Mouse (Mus musculus) mature B cell (primary cell): ENCODE data around the gene Mgst1.

Source experiments
- in situ Hi-C: fragments of 300-500 bp; cut with MboI; formaldehyde crosslinking; loops from 2 replicates; pipeline ENCODE4 v1.14.3; 2019

Gene Mgst1

GRCm38 (mm10) chr6:138139930-138140329, at the start of gene Mgst1:
Gene Mgst1, plus strand, starts transcription at chr6:138140316.
- in situ Hi-C loops, result no loop called here

DNA sequence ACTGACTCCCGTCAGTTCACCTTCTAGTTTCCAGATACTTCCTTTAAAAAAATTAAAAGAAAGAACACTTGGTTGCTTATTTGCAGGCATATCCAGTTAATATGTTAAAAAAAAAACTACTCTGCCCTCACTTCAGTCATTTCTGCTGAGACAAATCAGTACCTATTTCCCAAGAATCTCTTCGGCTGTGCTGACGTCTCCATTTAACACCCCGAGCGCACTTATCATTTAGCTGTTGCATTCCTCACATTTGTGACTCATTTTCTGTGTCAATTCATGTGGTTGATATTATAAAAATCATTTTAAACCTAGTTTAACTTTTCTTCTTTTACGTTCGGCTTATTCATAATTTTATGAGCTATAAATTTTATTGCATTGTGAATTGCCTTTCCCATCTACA, 47.7 kb upstream of the Mgst1 start:
- in situ Hi-C loops, result no loop called here

DNA sequence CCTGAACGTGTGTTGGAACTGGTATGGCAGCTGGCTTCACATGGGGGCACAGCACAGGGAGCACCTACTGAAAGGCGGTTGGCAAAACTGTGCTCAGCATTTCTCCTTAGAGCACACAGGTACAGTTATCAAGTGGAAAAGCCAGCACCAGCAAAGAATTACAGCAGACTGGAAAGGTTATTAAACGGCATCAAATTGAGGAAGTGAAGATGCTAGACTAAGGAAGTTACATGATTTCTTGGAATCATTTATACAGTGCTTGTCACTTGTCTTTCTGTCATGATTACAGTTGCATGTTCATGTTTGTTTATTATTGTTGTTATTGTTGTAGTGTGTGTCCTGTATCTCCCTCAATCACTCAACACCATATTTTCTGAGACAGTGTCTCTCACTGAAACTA, 45.1 kb upstream of the Mgst1 start:
- in situ Hi-C loops, result no loop called here

DNA sequence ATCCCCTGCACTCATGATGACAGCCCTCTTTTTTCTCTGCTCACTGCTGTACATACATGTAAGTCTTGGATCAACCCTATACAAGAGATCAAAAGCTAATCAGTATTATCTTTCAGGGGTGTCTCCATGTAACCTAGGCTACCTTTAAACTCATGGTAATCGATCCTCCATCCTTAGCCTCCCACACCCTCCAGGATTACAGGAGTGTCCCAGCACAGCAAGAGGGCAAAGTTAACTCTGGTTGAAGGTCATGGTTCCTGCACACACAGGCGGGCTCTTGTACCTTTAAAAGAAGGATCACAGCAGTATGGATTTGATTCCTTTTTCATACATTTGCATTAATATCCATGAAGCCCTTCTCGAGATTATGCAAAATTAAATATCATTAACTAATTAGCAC, 40.5 kb upstream of the Mgst1 start:
- in situ Hi-C loops, result no loop called here

DNA sequence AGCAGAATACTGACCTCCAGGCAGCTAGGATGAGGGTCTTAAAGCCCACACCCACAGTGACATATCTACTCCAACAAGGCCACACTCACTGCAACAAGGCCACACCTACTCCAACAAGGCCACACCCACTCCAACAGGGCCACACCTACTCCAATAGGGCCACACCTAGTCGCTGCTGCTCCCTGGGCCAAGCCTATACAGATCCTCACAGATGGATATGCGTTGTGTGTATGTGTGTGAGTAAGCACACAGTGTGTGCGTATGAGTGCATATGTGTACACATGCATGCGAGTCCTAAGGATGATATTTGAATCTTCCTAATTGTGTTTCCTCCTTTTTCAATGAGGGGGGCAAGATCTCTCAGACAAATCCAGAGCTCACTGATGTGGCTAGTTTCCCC, 38.3 kb upstream of the Mgst1 start:
- in situ Hi-C loops, result no loop called here

DNA sequence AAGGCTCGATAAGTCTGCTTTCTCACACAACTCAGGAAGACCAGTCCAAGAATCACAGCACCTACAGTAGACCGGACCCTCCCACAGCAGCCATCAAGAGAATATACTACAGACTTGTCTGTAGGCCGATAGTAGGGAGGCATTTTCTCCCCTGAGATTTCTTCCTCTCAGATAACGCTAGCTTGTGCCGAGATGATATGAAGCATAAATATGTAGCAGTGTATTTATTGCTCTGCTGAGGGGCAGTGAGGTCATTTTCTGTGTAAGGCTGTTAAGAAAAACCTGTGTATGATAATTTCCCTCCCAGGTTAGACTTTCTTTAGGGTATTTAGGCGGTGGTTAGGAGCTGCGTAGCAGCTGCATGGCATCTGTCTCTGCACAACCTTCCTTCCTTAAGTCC, 37.2 kb upstream of the Mgst1 start:
- in situ Hi-C loops, result no loop called here

DNA sequence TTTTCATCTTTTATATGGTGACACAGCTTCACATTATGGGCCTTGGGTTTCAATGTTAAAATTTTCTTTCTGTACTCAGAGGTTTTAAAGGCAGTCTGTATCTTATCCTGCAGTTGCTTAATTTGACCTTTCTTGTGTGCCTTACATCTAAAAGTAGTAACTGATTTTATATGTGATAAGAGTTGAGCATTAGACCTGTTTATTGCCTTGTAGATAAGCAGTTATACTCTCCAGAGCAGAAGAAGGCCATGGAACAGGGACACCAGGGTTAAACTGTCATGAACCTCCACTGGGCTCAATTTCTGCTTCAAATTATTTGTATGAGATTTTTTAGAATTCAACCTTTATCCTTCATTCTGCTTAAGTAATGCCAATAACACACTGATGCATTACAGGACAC, 35.6 kb upstream of the Mgst1 start:
- in situ Hi-C loops, result no loop called here

- in situ Hi-C loops, result no loop called here
Measured at GRCm38 (mm10) chr6:138117496-138117895, 22.6 kb upstream of the Mgst1 start.

DNA sequence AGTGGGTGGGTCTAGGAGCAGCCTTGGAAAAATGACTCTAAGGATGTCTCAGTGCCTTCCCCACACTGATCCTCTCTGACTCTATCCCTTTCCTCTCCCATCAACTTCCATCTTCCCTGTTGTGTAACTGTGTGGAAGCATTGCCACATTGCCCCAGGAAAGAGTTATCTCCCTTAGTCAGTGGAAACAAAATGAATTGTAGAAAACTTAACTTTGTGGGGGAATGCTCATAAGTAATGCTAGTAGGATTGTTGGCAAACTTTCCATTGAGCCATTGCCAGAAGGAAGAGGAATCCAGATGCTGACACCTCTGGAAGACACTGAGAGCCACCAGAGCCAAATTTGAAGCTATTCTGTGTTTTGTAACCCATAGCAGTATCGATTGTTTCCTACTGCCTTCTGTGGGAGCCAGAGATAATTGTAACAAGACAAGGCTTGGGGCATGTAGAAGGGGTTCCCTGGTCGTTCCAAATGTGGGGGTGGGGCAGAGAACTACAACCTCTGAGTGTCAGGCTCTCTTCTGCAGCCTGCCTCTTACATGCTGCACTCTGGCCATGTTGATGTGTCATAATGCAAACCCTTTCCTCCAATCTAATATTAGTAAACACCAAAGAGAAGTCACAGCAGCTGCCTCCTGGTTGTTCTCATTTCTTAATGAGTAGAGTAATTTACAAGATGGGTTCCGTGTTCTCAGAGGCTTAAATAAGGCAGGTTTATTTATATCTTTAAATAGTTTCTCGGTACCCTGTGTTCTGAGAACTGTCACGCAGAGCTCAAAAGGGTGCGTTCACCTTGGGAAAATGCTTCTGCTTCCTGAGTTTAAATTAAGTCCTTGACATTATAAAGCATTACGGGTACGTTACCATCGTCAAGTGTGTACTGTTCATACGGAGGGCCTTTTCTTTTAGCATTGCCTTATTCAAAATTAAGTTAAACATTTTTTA, 11.5 kb upstream of the Mgst1 start:
- in situ Hi-C loops, result no loop called here

GRCm38 (mm10) chr6:138130541-138130940, 9.6 kb upstream of the Mgst1 start:
- in situ Hi-C loops, result no loop called here

DNA sequence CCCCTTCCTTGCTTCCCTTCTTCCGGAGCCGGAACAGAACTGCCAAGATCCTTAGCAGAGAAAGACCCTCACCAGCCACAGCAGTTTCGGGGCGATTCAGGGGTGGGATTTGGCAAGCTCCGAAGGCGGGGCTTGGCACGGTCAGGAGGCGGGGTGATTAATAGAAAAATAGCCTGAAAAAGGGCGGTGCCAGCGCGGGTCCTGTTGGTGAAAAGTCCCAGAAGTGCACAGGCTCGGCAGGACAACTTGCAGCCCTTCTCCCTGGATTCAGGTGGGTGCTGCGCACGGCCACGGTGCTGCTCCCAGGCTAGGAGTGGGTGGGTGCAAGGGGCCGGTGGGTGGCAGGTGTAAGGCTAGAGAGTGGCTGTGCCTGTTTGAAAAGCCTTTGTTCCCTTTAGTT, 220 bp downstream of the Mgst1 start:
- in situ Hi-C loops, result no loop called here

- in situ Hi-C loops, result no loop called here
Measured at GRCm38 (mm10) chr6:138141111-138141592, 1.0 kb downstream of the Mgst1 start.

- in situ Hi-C loops, result no loop called here
Measured at GRCm38 (mm10) chr6:138142604-138143003, 2.5 kb downstream of the Mgst1 start.

DNA sequence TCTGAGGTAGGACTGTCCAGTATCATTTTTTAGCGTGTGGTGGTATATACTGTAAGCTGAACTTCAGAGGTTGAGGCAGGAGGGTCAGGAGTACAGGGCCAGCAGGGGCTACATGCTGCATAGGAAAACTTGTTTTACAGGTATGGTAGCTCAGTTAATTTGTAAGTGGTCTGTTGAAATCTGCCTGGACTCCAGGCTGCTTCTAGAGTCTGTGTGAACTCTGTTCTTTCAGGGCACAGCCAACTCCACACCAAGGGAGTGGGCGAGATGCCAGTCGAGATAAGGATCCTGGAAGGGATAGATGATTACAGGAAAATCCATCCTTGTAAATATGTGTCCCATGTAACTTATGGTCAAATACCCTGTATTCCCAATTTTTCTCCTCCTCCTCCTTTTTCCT, 3.3 kb downstream of the Mgst1 start:
- in situ Hi-C loops, result no loop called here

DNA sequence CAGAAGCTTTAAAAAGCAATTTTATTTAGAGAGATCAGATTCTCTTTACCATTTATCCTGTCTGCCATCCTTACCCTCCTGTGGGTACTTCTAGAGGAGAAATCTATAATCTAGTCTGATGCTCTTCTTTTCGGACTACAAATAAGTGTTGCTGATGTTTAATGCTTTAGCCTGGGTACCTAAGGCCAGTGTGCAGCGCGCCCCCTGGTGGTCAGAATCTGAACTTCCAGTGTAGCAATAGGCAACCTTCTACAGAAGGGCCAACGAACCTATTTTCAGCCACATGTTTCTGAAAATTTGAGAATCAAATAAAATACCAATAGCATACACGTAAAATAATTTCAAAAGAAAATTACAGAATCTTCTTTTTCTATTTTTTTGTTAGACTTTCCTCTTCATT, 13.0 kb downstream of the Mgst1 start:
- in situ Hi-C loops, result no loop called here

GRCm38 (mm10) chr6:138163920-138164319, 23.8 kb downstream of the Mgst1 start:
- in situ Hi-C loops, result no loop called here

DNA sequence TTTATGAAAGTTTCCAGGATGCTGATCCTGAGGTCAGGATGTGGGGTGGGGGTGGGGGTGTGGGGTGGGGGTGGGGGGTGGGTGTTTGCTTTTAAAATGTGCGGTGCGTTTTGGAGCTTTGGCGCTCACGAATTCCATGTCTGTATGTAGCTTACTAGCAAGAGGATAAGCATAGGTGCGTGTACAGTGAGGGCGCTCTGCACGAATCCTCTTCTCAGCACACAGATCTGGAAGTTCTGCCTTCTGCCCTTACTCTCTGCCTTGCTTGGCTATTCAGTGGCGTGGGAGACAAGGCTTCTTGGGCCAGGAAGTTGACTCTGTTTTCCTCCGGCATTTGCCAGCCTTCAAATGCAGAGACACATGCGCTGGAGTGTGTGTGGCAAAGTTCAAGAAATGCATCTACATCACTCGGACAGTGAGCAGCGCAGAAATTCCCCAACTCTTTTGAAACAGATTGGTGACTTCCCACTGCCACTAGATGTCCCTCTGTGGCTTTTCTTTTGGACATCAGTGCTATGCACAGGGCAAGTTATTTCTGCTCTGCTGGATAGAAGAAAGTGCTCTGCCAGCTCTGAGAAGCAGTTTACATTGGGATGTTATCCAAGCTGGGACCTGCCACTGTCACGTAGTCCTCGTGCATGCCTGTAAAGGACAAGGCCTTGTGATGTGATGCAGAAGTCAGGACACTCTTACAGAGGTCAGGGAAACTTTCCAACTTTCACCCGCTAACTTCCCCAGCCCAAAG, 31.5 kb downstream of the Mgst1 start:
- in situ Hi-C loops, result no loop called here
